Mouse (Mus musculus) cerebellum, adult 2 months (tissue): Measurements from ENCODE around the gene Cdk5r2.
A peak's percentile ranks its signal among the peaks of the same experiment; 100 is the strongest.

Experiments
- CTCF ChIP-seq: fragments of 200-500 bp; IDR thresholded peaks from 2 replicates; pipeline ENCODE4 v1.5.1; 2011; ENCODE audit warnings: low read depth, mild to moderate bottlenecking, control low read depth, low read length, moderate library complexity, borderline replicate concordance; ENCODE audit not compliant: insufficient read depth
- POLR2A ChIP-seq: fragments of 200-500 bp; IDR thresholded peaks from 2 replicates; pipeline ENCODE4 v1.6.1; 2011; ENCODE audit warnings: low read length, control low read depth, borderline replicate concordance; ENCODE audit not compliant: insufficient read depth

DNA sequence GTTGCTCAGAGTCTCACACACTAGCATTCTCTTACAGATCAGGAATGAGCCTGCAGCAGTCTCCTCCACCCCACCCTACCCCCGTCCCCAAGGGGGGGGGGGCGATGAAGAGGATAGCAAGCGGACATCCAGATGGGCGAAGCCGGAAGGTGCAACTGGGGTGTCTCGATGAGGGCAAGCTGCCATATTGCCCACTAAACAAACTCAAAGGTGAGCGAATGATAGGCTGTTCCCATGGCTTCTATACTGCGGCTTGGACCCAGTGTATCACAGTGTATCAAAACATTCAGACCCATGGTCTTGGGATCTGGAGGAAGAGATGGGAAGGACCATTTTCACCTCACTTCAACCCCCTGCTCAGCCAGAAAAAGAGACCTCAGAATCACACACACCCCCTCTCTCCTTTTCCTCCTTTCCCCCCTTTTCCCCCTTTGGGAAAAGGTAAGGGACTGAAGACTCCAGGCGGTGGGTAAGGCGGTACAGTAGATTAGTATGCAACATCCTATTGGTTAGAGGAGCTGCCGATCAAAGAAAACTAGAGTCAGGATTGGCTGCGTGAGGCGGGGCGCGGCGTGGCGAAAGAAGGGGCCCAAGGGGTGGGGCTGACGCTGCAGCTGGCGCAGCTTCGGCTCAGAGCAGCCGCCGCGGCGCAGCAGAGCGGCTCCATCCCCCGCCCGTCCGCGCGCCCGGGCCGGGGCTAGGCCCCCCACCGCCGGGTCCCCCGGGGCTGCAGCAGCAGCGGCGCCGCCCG lies at the start of gene Cdk5r2:
- TF ChIP-seq CTCF (no peak), POLR2A (peak; percentile 90)
